Mouse (Mus musculus): ENCODE measurements at regions not wholly inside any gene's neighbourhood (a gene's known extent, or its start where the extent isn't known, plus 50 kb on each side); places are given as distances from the start of the nearest gene placed in this dataset.

DNA sequence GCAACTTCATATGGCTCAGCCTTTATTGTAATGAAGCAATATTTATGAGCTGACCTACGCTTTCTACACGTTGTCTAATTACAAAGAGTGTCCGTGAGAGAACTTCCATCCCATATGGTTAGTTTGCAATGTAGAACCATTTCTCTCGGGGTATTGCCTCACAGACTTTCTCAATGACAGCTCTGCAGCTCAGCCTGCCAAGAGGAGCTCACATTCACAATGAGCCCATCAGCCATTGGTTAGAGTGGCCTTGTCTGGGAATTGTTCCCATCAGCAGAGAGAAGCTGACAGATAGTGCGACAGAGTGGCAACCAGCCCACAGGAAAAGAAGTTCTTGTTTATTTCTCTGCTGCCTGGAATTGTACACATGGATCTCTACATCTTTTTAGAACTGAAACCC is 409.7 kb downstream of the Zfp704 start:
- peak; percentile 75 to 79 for DNase-seq (ENCODE audit: low spot score in 2 of 2)

DNA sequence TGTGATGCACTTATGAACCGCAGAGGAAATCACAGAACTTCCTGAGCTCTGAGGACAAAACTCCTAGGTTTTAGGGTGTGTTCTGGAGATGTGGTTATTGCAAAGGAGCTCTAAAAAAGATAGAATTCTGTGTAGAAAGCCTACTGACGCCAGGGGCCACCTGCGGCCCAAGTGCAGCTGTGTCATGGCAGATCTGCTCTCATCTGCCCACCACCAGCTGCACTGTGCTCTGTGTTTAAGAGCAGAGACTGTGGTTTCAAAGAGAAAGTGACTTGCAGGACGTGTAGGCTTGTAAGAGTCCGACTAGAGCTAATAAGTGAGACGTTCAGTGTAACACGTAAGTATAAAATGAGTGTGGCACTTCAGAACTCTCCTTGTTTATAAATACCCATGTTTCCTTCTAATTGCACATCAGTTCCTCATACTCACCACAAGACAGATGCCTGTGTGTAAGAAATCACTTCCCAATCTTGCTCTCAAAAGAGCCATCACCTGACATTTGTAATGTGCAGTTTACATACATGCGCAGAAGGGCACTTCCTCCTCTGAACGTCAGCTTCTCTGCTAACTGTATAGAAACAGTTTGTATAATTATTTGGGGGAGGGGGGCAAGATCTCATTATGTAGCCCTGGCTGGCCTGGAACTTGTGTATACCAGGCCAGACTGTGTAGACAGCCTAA is 411.1 kb downstream of the Zfp704 start:
- no peak for DNase-seq (ENCODE audit: low spot score in 2 of 2)

- DNase-seq (ENCODE audit: low spot score in 2 of 2) = no peak
These were observed 414.1 kb downstream of the Zfp704 start for GRCm38 (mm10) chr3:9195781-9196180.

- DNase-seq (ENCODE audit: low spot score in 2 of 2) = peak; percentile 58 to 71
These were observed 420.3 kb downstream of the Zfp704 start for GRCm38 (mm10) chr3:9189366-9190287.

GRCm38 (mm10) chr3:9186364-9187120 is 423.3 kb downstream of the Zfp704 start:
- no peak for DNase-seq (ENCODE audit: low spot score in 2 of 2)

GRCm38 (mm10) chr3:9181576-9181975 is 428.3 kb downstream of the Zfp704 start:
- no peak for DNase-seq (ENCODE audit: low spot score in 2 of 2)

DNA sequence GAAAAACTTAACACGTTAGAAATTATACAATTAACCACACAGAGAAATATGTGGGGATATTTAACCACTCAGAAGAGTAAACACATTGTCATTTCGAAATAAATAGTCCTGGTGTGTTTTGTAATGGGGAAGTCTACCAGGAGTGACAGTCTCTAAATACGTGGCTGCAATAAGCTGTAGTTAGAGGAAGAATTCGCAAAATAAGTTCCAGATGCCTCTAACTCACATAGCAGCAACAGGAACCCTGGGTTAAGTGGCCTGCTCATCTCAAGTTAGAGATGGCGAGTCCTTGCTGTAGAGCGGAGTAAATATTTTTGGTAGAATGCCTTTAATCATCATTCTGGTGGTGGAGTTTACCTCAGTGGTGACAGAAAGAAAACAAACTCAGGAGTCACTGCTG is 430.2 kb downstream of the Zfp704 start:
- no peak for DNase-seq (ENCODE audit: low spot score in 2 of 2)

- no peak for DNase-seq (ENCODE audit: low spot score in 2 of 2)
These were observed 435.4 kb downstream of the Zfp704 start for GRCm38 (mm10) chr3:9174517-9174832.

GRCm38 (mm10) chr3:9173643-9174516 is 436.0 kb downstream of the Zfp704 start:
- DNase-seq (ENCODE audit: low spot score in 2 of 2) = peak; percentile 39 to 57

GRCm38 (mm10) chr3:9171970-9172369 is 437.9 kb downstream of the Zfp704 start:
- DNase-seq (ENCODE audit: low spot score in 2 of 2) = no peak

- DNase-seq (ENCODE audit: low spot score in 2 of 2) = no peak
These were observed 440.9 kb downstream of the Zfp704 start for GRCm38 (mm10) chr3:9168955-9169354.

DNA sequence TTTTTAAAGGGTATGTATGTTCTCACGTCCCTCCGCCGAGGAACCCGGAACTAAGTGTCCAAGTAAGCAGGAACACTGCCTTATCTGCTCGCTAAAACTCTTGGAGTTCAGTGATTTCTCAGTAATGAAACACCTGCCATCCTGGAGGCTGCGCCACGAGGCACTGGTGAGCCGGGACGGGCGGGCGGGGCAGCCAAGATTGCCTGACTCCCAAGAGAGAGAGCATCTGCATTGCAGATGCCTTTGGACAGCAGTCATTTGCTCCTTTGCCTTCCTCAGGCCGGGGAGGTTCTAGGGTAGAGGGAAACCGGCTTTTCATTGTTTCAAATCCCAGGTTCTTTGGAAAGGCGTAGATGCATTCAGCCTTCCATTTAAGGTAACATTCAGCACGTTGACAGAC is 450.8 kb downstream of the Zfp704 start:
- DNase-seq (ENCODE audit: low spot score in 2 of 2) = no peak

DNA sequence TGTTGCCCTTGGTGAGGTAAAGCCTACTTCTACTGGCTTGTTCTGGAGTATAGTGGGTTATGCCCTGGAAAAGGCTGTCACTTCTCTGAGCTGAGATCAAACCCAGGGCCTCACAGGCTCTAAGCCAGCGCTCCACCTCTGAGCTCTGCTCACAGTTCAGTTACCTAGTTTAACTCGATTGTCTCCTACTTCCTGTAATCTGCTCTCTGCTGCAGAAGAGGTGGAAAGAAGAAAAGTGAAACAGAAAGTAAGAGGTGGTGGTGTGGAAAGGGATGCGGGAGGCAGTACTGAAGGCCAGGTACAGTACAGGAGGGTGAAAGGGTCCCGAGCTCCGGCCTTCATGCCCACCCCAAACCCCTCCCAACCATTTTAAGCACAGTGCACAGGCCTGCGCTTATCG is 455.7 kb downstream of the Zfp704 start:
- DNase-seq (ENCODE audit: low spot score in 2 of 2) = no peak

DNA sequence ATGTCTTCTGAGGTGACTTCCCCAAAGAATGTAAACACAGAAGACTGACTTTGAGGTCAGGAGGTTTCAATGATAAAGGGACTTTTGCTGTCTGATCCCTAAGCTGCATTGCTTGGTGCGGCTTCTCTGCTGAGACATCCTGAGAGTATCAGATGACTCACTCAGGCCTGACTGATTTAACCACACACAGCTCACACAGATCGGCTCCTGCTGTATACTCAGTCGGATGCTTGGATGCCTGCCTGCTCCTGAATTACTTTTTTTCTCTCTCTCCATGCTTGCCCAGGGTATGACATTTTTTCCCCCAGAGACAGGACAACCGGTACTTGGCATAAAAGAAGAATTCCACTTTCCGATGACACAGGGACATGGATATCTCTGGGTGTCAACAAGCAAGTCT is 456.2 kb downstream of the Zfp704 start:
- no peak for DNase-seq (ENCODE audit: low spot score in 2 of 2)

DNA sequence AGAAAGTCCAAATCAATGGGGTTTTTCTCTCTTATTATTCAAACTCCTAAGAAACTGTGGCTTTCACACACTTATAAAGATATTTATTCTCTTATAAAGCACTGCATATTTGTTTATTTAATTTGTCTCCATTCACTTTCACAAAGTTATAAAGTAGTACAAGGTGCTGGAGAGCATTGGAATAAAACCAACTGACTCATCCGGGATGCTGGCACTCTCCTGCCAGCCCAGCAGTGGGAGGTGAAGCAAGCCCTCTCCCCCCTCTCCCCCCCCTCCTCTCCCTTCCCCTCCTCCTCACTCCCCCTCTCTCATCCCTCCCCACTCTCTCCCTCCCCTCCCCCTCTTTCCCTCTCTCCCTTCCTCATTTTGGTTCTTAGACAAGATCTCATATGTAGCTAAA is 457.6 kb downstream of the Zfp704 start:
- no peak for DNase-seq (ENCODE audit: low spot score in 2 of 2)

GRCm38 (mm10) chr3:9151590-9151989 is 458.3 kb downstream of the Zfp704 start:
- DNase-seq (ENCODE audit: low spot score in 2 of 2) = no peak

DNA sequence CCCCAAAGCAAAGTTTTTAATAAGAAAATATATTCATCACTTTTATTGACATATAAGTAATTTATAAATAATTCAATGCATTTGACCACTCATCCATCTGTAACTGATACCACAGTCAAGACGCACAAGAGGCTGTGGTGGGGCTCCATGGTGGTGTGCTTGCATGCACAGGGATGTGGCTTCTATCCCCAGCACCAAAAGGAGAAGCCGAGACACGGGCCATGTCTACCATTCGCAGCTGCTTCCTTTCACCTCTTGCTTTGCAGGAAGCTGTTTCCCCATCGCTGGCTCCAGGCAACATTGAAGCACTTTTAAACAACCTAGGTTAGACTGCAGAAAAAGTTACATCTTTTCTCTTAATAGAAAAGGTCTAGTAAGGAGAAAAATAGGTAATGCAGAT is 461.3 kb downstream of the Zfp704 start:
- no peak for DNase-seq (ENCODE audit: low spot score in 2 of 2)

GRCm38 (mm10) chr3:9146481-9146880 is 463.4 kb downstream of the Zfp704 start:
- DNase-seq (ENCODE audit: low spot score in 2 of 2) = no peak

GRCm38 (mm10) chr3:9145612-9146011 is 464.3 kb downstream of the Zfp704 start:
- DNase-seq (ENCODE audit: low spot score in 2 of 2) = no peak

GRCm38 (mm10) chr3:9141836-9142235 is 468.0 kb downstream of the Zfp704 start:
- DNase-seq (ENCODE audit: low spot score in 2 of 2) = no peak

Data from layer of hippocampus, adult 8-10 months (tissue).